Mouse (Mus musculus) induced T-regulatory cell, adult 2 months (primary cell): ENCODE data around the gene Maff.

ENCODE experiments used
- DNase-seq: peaks from one replicate; pipeline ENCODE4 v3.0.0-alpha.2; 2012; ENCODE audit warnings: low read depth

Gene Maff

GRCm38 (mm10) chr15:79346051-79346793 lies at the start of gene Maff:
Gene Maff (plus strand): TSS chr15:79346621.
- peak; percentile 53 for DNase-seq

GRCm38 (mm10) chr15:79298553-79298952 lies 47.9 kb upstream of the Maff start:
- DNase-seq, result no peak

- no peak for DNase-seq
These were observed 46.8 kb upstream of the Maff start for GRCm38 (mm10) chr15:79299563-79300155.

- no peak for DNase-seq
These were observed 42.7 kb upstream of the Maff start for GRCm38 (mm10) chr15:79303725-79304124.

- no peak for DNase-seq
These were observed 41.6 kb upstream of the Maff start for GRCm38 (mm10) chr15:79304832-79305231.

GRCm38 (mm10) chr15:79306043-79306637 lies 40.3 kb upstream of the Maff start:
- no peak for DNase-seq

- no peak for DNase-seq
These were observed 38.6 kb upstream of the Maff start for GRCm38 (mm10) chr15:79307861-79308260.

- DNase-seq, result no peak
These were observed 32.5 kb upstream of the Maff start for GRCm38 (mm10) chr15:79313848-79314369.

- no peak for DNase-seq
These were observed 24.7 kb upstream of the Maff start for GRCm38 (mm10) chr15:79321733-79322190.

- DNase-seq, result peak; percentile 83
These were observed 24.0 kb upstream of the Maff start for GRCm38 (mm10) chr15:79322281-79322990.

GRCm38 (mm10) chr15:79322991-79323790 lies 23.2 kb upstream of the Maff start:
- DNase-seq, result peak; percentile 83

- DNase-seq, result no peak
These were observed 22.6 kb upstream of the Maff start for GRCm38 (mm10) chr15:79323791-79324155.

GRCm38 (mm10) chr15:79324373-79324772 lies 22.0 kb upstream of the Maff start:
- DNase-seq, result no peak

- DNase-seq, result no peak
These were observed 20.7 kb upstream of the Maff start for GRCm38 (mm10) chr15:79325742-79326141.

- peak; percentile 31 for DNase-seq
These were observed 20.2 kb upstream of the Maff start for GRCm38 (mm10) chr15:79326264-79326663.

- peak; percentile 81 for DNase-seq
These were observed 19.2 kb upstream of the Maff start for GRCm38 (mm10) chr15:79326971-79327961.

- DNase-seq, result peak; percentile 99
These were observed 18.1 kb upstream of the Maff start, which contains the start of gene Pla2g6 for GRCm38 (mm10) chr15:79328058-79328938. Gene Pla2g6 (minus strand): TSS chr15:79328390.

GRCm38 (mm10) chr15:79328939-79329275 lies 17.5 kb upstream of the Maff start:
- DNase-seq, result peak; percentile 75

- DNase-seq, result no peak
These were observed 17.0 kb upstream of the Maff start for GRCm38 (mm10) chr15:79329346-79329978.
